Mouse (Mus musculus): ENCODE data around the gene Btbd3. TPM values are rescaled to one million over a fixed set of nuclear protein-coding genes. Genes with fewer than 3 reads are reported as not detected.

Gene Btbd3
- total and polyA plus RNA-seq, 3 experiments, result 0.11 TPM; not detected in 2

DNA sequence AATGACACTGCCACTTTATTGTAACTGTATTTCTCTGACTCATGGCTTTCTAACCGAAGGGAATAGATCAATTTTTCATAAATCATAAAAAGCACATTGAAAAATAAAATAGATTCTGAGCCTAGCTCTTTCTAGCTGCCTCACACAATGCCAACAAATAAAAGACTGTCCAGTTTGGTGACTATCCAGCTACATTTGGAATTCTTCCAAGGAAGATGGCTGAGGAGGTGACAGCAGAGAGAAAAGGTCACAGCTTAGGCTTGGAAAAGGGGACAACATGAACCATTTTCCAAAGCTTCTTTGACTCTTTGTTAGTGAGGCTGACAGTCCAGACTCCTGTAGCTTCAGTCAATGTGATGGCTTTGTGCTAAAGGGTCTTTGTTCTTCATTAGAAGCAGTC, 132.2 kb downstream of the Btbd3 start:
- H3K9me3 ChIP-seq (replicated peaks), result peaks cover 7% of the 10 kb centered on the region; the same call in 1 of the 2 replicates
- no peaks in the 10 kb centered on the region for H3K36me3 ChIP-seq (replicated peaks)
- ATAC-seq (ENCODE audit: extremely low read depth, insufficient number of reproducible peaks, low FRiP score, poor library complexity, severe bottlenecking) (no peak), DNase-seq (ENCODE audit: low spot score) (no peak)
- H3K4me1 ChIP-seq (ENCODE audit: insufficient read depth, low read depth, low read length), result no peaks in the 10 kb centered on the region
- no peak overlapping the region for H3K4me3 ChIP-seq (ENCODE audit: low read depth, low read length)
- TF ChIP-seq TAL1 (conservative IDR thresholded peaks at IDR 0.05; ENCODE audit: low read depth, low read length) (no peak), GATA1 (IDR thresholded peaks at IDR 0.05; ENCODE audit: borderline replicate concordance, low read length) (no peak)
- H3K27me3 ChIP-seq (ENCODE audit: insufficient read depth, low read length), result no peaks in the 10 kb centered on the region

DNA sequence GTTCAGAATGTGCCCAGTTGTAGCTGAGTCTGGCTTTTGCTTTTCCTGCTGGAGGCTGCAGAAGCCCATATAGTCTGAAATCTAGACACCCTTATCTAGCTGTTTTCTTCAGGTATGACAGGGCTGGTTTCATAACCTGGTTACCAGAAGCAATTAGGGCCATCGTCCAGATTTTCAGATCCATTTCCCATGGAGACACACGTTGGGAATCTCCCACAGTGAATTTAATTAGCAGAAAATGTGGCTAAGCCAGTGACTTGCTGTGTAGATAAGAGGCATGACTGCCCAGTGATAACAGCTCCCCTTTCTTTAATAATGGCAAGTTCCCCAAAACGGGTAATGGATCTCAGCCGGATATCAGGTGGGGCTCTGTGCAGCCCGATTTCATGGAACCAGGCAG, 146.7 kb downstream of the Btbd3 start:
- Histone ChIP-seq H3K4me3 (ENCODE audit: low read depth, low read length) (no peak overlapping the region), H3K36me3 (replicated peaks) (no peaks in the 10 kb centered on the region), H3K9me3 (replicated peaks) (peaks cover 19% of the 10 kb centered on the region), H3K27me3 (ENCODE audit: insufficient read depth, low read length) (no peaks in the 10 kb centered on the region), H3K4me1 (ENCODE audit: insufficient read depth, low read depth, low read length) (no peaks in the 10 kb centered on the region)
- TF ChIP-seq GATA1 (IDR thresholded peaks at IDR 0.05; ENCODE audit: borderline replicate concordance, low read length), result no peak
- TF ChIP-seq POLR2AphosphoS5 (IDR thresholded peaks at IDR 0.05; ENCODE audit: insufficient replicate concordance, low read depth, low read length), result no peak
- TF ChIP-seq GATA2 (IDR thresholded peaks at IDR 0.05; ENCODE audit: borderline replicate concordance, low read depth, low read length), result no peak
- TF ChIP-seq TAL1 (conservative IDR thresholded peaks at IDR 0.05; ENCODE audit: low read depth, low read length), result no peak
- TF ChIP-seq CTCF (IDR thresholded peaks at IDR 0.05; ENCODE audit: low read depth, low read length), result no peak
- ATAC-seq (ENCODE audit: extremely low read depth, insufficient number of reproducible peaks, low FRiP score, poor library complexity, severe bottlenecking) (no peak), DNase-seq (ENCODE audit: low spot score) (no peak)

DNA sequence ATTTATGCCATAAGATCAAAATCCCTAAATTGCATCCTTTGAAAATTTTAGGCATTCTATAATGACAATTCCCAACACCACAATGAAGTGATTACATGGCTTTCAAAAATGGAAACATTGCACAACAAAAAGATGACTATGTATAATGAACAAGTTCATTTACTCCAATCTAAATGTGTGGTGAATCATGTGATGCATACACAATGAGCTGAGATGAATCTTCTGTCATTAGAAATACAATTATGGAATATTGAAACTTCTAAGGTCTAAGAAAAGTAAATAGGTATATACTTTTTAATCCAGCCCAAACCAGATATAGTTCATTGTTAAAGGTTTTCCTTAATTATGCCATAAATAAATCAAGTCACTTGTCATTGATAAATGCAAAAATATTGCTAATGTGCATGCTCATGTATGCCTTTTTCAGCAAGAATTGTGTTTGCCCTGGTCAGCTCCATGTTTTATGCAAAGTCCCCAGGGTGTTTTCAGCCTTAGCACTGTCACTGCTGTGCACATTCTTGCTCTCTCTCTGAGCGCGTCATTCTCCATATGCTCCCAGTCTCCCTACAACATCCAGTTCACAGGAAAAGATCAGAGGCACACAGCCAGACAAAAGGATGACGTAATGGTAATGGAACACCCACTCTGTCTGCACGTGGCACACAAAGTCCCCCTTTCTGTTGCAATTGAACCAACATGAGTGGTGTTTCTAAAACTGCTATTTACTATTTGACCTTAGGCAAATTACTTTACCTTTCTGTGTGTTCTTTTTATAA, 149.6 kb downstream of the Btbd3 start:
- H3K9me3 ChIP-seq (replicated peaks), result peaks cover 16% of the 10 kb centered on the region
- DNase-seq (ENCODE audit: low spot score), result no peak

DNA sequence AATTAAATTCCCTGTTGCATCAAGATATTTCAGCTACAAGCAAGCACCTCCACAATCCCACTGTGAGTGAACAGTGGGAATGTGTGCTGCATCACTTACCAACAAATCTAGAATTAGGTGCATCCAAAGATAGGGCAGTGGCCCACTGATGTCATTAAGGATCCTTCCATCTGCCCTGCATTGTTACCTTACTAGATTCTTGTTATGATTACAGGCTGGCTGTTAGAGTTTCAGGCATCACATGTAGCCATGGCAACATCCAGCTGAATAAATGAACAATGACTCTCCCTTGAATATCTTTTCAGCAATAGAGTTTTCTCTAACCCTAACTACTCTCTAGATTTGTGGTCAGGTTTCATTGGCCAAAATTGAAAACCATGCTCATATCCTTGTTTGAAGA, 150.3 kb downstream of the Btbd3 start:
- Histone ChIP-seq H3K4me3 (ENCODE audit: low read depth, low read length) (no peak overlapping the region), H3K36me3 (replicated peaks) (no peaks in the 10 kb centered on the region), H3K4me1 (ENCODE audit: insufficient read depth, low read depth, low read length) (no peaks in the 10 kb centered on the region), H3K27me3 (ENCODE audit: insufficient read depth, low read length) (no peaks in the 10 kb centered on the region), H3K9me3 (replicated peaks) (peaks cover 16% of the 10 kb centered on the region)
- ATAC-seq (ENCODE audit: extremely low read depth, insufficient number of reproducible peaks, low FRiP score, poor library complexity, severe bottlenecking) (no peak), DNase-seq (ENCODE audit: low spot score) (no peak)
- no peak for TF ChIP-seq POLR2AphosphoS5 (IDR thresholded peaks at IDR 0.05; ENCODE audit: insufficient replicate concordance, low read depth, low read length)
- no peak for TF ChIP-seq CTCF (IDR thresholded peaks at IDR 0.05; ENCODE audit: low read depth, low read length)
- no peak for TF ChIP-seq GATA2 (IDR thresholded peaks at IDR 0.05; ENCODE audit: borderline replicate concordance, low read depth, low read length)
- TF ChIP-seq TAL1 (conservative IDR thresholded peaks at IDR 0.05; ENCODE audit: low read depth, low read length), result no peak
- TF ChIP-seq GATA1 (IDR thresholded peaks at IDR 0.05; ENCODE audit: borderline replicate concordance, low read length), result no peak

More for the DNA sequence above, 149.6 kb downstream of the Btbd3 start:
- no peak overlapping the region for H3K4me3 ChIP-seq (ENCODE audit: low read depth, low read length)
- no peaks in the 10 kb centered on the region for H3K36me3 ChIP-seq (replicated peaks)
- H3K27me3 ChIP-seq (ENCODE audit: insufficient read depth, low read length), result no peaks in the 10 kb centered on the region
- ATAC-seq (ENCODE audit: extremely low read depth, insufficient number of reproducible peaks, low FRiP score, poor library complexity, severe bottlenecking), result no peak
- TF ChIP-seq TAL1 (conservative IDR thresholded peaks at IDR 0.05; ENCODE audit: low read depth, low read length) (no peak), GATA1 (IDR thresholded peaks at IDR 0.05; ENCODE audit: borderline replicate concordance, low read length) (no peak), GATA2 (IDR thresholded peaks at IDR 0.05; ENCODE audit: borderline replicate concordance, low read depth, low read length) (no peak), CTCF (IDR thresholded peaks at IDR 0.05; ENCODE audit: low read depth, low read length) (no peak), POLR2AphosphoS5 (IDR thresholded peaks at IDR 0.05; ENCODE audit: insufficient replicate concordance, low read depth, low read length) (no peak)
- no peaks in the 10 kb centered on the region for H3K4me1 ChIP-seq (ENCODE audit: insufficient read depth, low read depth, low read length)

DNA sequence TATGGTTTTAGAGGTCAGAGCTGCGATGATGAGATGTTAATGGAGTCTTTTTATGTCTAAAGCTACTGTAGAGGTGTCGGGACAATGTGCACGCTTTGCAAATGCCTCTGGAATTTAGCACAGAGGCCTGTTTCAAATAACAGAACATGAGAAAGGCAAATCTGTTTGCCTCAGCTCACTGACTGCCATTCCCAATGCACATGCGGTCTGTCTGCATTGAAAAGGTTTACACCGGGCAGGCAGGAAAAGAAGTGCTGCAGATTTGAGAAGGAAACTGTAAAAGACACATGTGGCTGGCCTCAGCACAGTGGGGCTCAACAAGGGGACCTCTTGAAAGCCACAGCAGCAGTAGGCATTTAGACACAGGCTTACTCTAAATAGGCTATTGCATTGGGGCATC, 156.2 kb downstream of the Btbd3 start:
- H3K9me3 ChIP-seq (replicated peaks), result peaks cover 9% of the 10 kb centered on the region

DNA sequence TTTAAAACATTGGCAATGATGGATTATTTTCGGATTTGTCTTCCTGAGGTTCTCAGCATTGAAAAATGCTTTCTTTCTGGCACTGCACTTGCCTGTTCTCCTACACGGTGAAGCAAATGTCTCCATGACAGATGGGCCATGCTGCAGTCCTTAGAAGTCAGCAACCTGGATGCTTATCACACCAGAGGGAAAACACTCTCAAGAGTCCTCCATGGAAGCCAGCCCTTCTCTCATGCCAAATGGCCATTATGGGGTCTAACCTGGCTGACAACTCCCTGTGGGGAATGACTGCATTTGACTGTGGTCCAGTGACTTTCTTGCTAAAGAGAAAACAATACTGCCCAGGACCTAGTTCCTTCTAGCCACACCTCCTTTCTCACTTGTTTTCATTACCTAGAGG, 166.0 kb downstream of the Btbd3 start:
- H3K36me3 ChIP-seq (replicated peaks), result no peaks in the 10 kb centered on the region
- ATAC-seq (ENCODE audit: extremely low read depth, insufficient number of reproducible peaks, low FRiP score, poor library complexity, severe bottlenecking) (no peak), DNase-seq (ENCODE audit: low spot score) (no peak)
- no peak overlapping the region for H3K4me3 ChIP-seq (ENCODE audit: low read depth, low read length)
- no peaks in the 10 kb centered on the region for H3K4me1 ChIP-seq (ENCODE audit: insufficient read depth, low read depth, low read length)
- H3K9me3 ChIP-seq (replicated peaks), result peaks cover 12% of the 10 kb centered on the region
- TF ChIP-seq GATA2 (IDR thresholded peaks at IDR 0.05; ENCODE audit: borderline replicate concordance, low read depth, low read length) (no peak), POLR2AphosphoS5 (IDR thresholded peaks at IDR 0.05; ENCODE audit: insufficient replicate concordance, low read depth, low read length) (no peak), GATA1 (IDR thresholded peaks at IDR 0.05; ENCODE audit: borderline replicate concordance, low read length) (no peak), CTCF (IDR thresholded peaks at IDR 0.05; ENCODE audit: low read depth, low read length) (no peak), TAL1 (conservative IDR thresholded peaks at IDR 0.05; ENCODE audit: low read depth, low read length) (no peak)
- no peaks in the 10 kb centered on the region for H3K27me3 ChIP-seq (ENCODE audit: insufficient read depth, low read length)

More for the DNA sequence above, 156.2 kb downstream of the Btbd3 start:
- TF ChIP-seq CTCF (IDR thresholded peaks at IDR 0.05; ENCODE audit: low read depth, low read length) (no peak), TAL1 (conservative IDR thresholded peaks at IDR 0.05; ENCODE audit: low read depth, low read length) (no peak)
- no peak overlapping the region for H3K4me3 ChIP-seq (ENCODE audit: low read depth, low read length)
- ATAC-seq (ENCODE audit: extremely low read depth, insufficient number of reproducible peaks, low FRiP score, poor library complexity, severe bottlenecking) (no peak), DNase-seq (ENCODE audit: low spot score) (no peak)
- H3K4me1 ChIP-seq (ENCODE audit: insufficient read depth, low read depth, low read length), result no peaks in the 10 kb centered on the region
- H3K36me3 ChIP-seq (replicated peaks), result no peaks in the 10 kb centered on the region
- H3K27me3 ChIP-seq (ENCODE audit: insufficient read depth, low read length), result no peaks in the 10 kb centered on the region

Data from G1E (cell line).